Mouse (Mus musculus): ENCODE data around the gene Tbx10. TPM values are rescaled to one million over a fixed set of nuclear protein-coding genes. Genes with fewer than 3 reads are reported as not detected.

Gene Tbx10
- polyA plus RNA-seq, 1 experiment = 0.33 TPM

Other genes with a start within 250 kb of the Tbx10 start
- gene Kmt5b, start 225.3 kb upstream of the Tbx10 start, polyA plus RNA-seq (2012; rRNA removed) = 36.9 and 38.3 TPM in 2 replicates
- 118 and 132 TPM in 2 replicates for gene Chka, start 141.0 kb upstream of the Tbx10 start, polyA plus RNA-seq (2012; rRNA removed)
- 29.9 and 32.3 TPM in 2 replicates for gene Tcirg1, start 85.6 kb upstream of the Tbx10 start, polyA plus RNA-seq (2012; rRNA removed)
- gene Ndufs8, start 80.0 kb upstream of the Tbx10 start, polyA plus RNA-seq (2012; rRNA removed) = 363 and 369 TPM in 2 replicates
- gene Aldh3b1, start 62.9 kb upstream of the Tbx10 start, polyA plus RNA-seq (2012; rRNA removed) = 7.0 and 8.0 TPM in 2 replicates
- 14.3 and 14.5 TPM in 2 replicates for gene Unc93b1, start 57.6 kb upstream of the Tbx10 start, polyA plus RNA-seq (2012; rRNA removed)
- 0.11 and 0.21 TPM in 2 replicates for gene Aldh3b3, start 34.1 kb upstream of the Tbx10 start, polyA plus RNA-seq (2012; rRNA removed)
- 0.32 and 0.36 TPM in 2 replicates for gene Aldh3b2, start 20.4 kb upstream of the Tbx10 start, polyA plus RNA-seq (2012; rRNA removed)
- 9.7 and 10.8 TPM in 2 replicates for gene Acy3, start 6.2 kb upstream of the Tbx10 start, polyA plus RNA-seq (2012; rRNA removed)
- 8.4 and 9.4 TPM in 2 replicates for gene Nudt8, start 7.8 kb downstream of the Tbx10 start, polyA plus RNA-seq (2012; rRNA removed)
- gene Gm49405, start 7.9 kb downstream of the Tbx10 start, polyA plus RNA-seq (2012; rRNA removed) = 4.8 and 5.5 TPM in 2 replicates
- gene Doc2g, start 10.6 kb downstream of the Tbx10 start, polyA plus RNA-seq (2012; rRNA removed) = 15.8 and 19.9 TPM in 2 replicates
- 331 and 332 TPM in 2 replicates for gene Ndufv1, start 20.1 kb downstream of the Tbx10 start, polyA plus RNA-seq (2012; rRNA removed)
- gene Gstp1, start 45.2 kb downstream of the Tbx10 start, polyA plus RNA-seq (2012; rRNA removed) = 517 and 561 TPM in 2 replicates
- gene Gstp2, start 53.3 kb downstream of the Tbx10 start, polyA plus RNA-seq (2012; rRNA removed) = 8.0 and 10.0 TPM in 2 replicates
- not detected in 2 replicates for gene Gstp3, start 66.8 kb downstream of the Tbx10 start, polyA plus RNA-seq (2012; rRNA removed)
- gene Cabp2, start 88.8 kb downstream of the Tbx10 start, polyA plus RNA-seq (2012; rRNA removed) = 5.5 and 8.0 TPM in 2 replicates
- gene Cdk2ap2, start 104.4 kb downstream of the Tbx10 start, polyA plus RNA-seq (2012; rRNA removed) = 88.7 and 97.0 TPM in 2 replicates
- gene Pitpnm1, start 107.2 kb downstream of the Tbx10 start, polyA plus RNA-seq (2012; rRNA removed) = 568 and 602 TPM in 2 replicates
- gene Aip, start 133.1 kb downstream of the Tbx10 start, polyA plus RNA-seq (2012; rRNA removed) = 207 and 209 TPM in 2 replicates
- gene Gpr152, start 147.0 kb downstream of the Tbx10 start, polyA plus RNA-seq (2012; rRNA removed) = 0.11 and 0.13 TPM in 2 replicates
- 0.06 and 0.16 TPM in 2 replicates for gene Cabp4, start 151.3 kb downstream of the Tbx10 start, polyA plus RNA-seq (2012; rRNA removed)
- gene Coro1b, start 155.9 kb downstream of the Tbx10 start, polyA plus RNA-seq (2012; rRNA removed) = 240 and 294 TPM in 2 replicates
- gene Ptprcap, start 160.9 kb downstream of the Tbx10 start, polyA plus RNA-seq (2012; rRNA removed) = 0.98 and 1.2 TPM in 2 replicates
- 93.6 and 95.0 TPM in 2 replicates for gene Rps6kb2, start 170.6 kb downstream of the Tbx10 start, polyA plus RNA-seq (2012; rRNA removed)
- gene Carns1, start 182.7 kb downstream of the Tbx10 start, polyA plus RNA-seq (2012; rRNA removed) = 25.8 and 31.2 TPM in 2 replicates
- gene Tbc1d10c, start 198.5 kb downstream of the Tbx10 start, polyA plus RNA-seq (2012; rRNA removed) = 1.1 and 1.4 TPM in 2 replicates
- 316 and 348 TPM in 2 replicates for gene Ppp1ca, start 199.3 kb downstream of the Tbx10 start, polyA plus RNA-seq (2012; rRNA removed)
- 31.9 and 37.6 TPM in 2 replicates for gene Rad9a, start 208.9 kb downstream of the Tbx10 start, polyA plus RNA-seq (2012; rRNA removed)
- gene Clcf1, start 221.5 kb downstream of the Tbx10 start, polyA plus RNA-seq (2012; rRNA removed) = 4.3 and 5.0 TPM in 2 replicates
- gene AC109138.7, start 221.6 kb downstream of the Tbx10 start, polyA plus RNA-seq (2012; rRNA removed) = 0.77 TPM in 1 of 2 replicates, not detected in the other
- 39.3 and 40.1 TPM in 2 replicates for gene Pold4, start 239.1 kb downstream of the Tbx10 start, polyA plus RNA-seq (2012; rRNA removed)